Mouse (Mus musculus) kidney, postnatal 10 days (tissue): ENCODE measurements around the gene Pde3a.

Source experiments
- DNase-seq: peaks from one replicate; pipeline ENCODE4 v3.0.0; 2021; ENCODE audit warnings: mixed read lengths

The Pde3a gene

DNA sequence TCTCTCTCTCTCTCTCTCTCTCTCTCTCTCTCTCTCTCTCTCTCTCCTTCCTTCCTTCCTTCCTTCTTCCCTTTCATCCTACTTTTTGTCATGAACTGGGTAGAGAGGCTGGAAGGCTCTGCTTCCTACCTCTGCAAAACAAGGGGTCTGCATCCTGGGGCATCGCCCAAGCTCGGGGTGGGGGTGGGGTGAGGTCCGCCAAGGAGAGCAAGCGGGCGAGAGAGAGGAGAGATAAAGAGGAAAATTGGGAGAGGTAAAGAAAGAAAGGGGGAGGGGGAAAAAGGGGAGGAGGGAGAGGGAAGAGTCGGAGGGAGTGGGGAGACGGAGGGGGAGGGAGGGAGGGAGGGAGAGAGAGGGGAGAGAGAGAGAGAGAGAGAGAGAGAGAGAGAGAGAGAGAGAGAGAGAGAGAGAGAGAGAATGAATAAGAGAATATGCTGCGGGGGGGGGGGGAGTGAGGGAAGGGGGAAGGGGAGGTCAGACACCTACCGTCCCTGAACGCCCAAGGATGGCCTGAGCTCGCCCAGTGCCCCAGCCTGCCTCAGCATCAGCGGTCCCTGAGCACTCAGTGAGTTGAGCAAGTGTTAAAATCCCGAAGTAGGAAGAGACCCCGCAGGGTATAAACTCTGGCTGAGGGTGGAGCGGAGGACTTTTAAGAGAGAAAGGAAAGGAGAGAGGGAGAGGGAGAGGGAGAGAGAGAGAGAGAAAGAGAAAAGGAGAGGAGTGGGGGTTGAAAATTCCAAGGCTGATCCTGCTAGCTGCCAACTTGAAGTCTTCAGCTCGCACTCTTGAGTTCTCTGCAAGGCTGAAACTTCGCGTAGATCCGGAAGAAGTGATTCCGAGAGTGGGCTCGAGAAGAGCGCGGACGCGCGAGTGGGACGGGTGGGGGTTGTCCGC, at the start of gene Pde3a:
Gene Pde3a (plus strand): TSS at position 579 of the 894 bp plus-strand sequence.
- peak; percentile 38 for DNase-seq

DNA sequence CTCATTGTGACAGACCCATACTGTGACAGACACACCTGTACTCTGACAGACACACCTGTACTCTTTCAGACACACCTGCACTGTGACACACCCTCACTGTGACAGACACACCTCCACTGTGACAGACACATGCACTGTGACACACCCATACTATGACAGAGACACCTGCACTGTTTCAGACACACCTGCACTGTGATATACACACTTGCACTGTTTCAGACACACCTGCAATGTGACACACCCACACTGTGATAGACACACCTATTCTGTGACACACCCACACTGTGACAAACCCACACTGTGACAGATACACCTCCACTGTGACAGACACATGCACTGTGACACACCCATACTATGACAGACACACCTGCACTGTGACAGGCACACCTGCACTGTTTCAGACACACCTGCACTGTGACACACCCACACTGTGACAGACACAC, 48.9 kb upstream of the Pde3a start:
- no peak for DNase-seq

DNA sequence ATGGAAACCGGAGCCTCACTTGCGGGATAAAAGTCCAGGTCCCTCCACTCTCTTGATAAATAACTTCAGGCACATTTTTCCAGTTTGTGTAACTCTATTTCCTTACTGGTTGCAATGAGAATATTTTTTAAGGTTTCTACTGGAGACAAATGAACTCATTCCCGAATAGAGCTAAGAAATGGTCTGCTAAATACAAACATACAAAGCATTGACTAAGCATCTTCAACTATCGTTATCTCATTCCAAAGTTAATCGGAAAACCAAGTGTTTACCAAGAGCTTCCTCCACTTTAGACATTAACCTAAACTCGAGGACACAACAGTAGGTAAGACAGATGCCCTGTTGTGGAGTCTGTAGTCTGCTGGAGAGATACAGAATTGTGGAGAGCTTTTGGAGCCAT, 41.5 kb upstream of the Pde3a start:
- DNase-seq: no peak

DNA sequence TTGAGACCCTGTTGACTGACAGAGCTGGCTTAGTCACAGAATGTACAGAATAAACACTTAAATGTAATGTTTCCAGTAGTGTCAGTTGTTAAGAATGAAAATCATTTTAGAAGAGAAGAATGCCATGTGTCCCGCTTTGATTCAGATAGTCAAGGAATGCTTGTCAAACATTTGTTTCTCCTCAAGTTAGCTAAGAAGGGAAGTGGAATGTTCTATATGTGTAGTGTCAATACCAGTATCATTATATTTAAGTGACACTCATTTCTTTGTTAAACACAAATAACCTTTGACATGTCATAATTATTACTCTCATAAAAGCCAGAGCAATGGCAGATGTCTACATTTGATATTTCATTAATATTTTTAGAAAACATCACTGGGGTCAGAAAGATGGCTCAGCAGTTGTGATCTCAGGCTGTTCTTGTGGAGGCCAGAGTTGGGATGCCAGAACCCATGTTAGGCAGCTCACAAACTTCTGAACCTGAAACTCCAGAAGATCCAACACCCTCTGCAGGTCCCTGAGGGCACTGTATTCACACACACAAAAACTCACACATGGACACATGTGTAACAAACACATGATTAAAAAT, 40.7 kb upstream of the Pde3a start:
- no peak for DNase-seq

DNA sequence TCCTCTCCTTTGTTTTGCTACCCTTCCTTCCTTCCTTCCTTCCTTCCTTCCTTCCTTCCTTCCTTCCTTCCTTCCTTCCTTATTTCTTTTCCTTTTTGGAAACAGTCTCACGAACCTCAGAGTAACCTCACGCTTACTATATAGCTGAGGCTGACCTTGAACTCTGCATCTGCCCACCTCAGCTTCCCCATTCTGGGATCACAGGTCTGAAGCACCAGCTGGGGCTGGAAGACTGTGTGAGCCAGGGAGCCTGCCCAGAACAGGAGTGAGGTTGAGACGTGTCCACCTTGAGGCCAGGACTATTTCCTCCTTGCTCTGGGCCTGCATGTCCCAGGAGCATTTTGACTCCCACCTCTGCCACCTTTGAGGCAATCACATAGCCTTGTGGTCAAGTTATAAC, 39.0 kb upstream of the Pde3a start:
- no peak for DNase-seq

DNA sequence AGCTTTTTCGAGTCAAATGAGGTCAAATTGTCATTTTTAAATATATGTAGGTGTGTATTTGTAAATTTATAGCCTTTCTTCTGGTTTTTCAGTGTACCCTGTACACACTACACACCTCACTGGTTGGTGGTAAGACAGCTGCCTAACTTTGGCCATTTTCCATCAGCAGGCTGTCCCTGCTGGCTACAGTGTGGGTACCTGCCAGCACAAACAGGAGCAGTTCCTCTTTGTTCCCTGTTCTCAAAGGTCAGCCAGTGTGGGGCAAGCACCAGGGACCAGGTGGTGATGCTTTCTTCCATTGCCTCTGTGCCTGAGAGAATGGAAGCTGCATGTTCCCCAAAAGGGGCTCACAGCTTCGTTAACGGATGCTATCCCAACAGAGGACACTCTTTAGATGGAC, 28.0 kb upstream of the Pde3a start:
- DNase-seq: no peak

DNA sequence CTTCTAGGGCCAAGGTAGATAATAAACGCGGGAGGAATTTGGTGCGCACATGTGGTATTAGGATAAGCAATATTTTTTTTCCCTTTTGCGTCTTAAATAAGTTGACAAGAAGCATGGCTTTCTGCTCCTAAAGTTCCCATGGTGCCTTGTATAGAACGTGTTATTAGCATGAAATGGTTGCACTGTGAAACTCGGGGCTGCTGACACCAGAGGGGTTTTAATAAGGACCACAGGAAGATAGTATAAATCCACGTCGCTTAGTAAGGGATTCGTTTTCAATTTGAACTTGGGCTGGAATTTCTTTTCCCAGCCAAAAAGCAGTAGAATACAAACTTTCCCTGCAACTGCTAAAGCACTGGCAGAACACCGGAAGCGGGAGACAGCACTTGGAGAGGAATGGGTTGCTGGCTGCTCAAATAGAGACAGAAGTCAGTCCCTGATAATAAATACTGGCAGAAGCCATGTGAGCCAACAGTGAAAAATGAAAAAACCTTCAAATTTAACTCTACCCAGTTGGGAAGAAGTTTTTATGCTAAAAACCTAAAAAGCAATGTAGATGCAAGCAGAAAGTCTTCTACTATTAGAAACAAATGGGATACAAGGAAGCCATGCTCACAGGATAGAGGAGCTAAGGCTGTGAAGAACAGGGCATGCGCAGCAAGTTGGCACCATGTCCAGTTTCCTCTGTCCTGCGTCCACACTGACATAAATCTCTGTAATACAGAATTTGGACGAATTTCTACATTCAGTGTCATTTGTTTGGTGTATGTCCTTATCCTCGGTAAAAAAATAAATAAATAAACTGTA, 22.0 kb upstream of the Pde3a start:
- DNase-seq: peak; percentile 66

DNA sequence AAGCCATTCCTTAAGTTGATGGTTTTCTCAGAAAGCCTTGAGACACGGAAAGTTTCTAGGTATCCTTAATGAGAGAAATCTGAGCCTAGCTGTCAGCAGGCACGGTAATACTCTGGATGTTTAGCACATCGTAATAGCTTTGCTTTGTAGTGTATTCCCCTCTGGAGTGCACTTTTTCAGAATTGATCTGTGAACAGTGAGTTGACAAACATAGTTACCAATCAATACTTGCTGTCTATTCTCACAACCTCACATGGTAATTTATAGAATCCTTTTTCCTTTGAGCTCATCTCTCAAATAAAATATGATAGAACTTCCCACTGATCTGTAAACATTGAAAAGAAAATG, 21.4 kb upstream of the Pde3a start:
- DNase-seq: no peak

DNA sequence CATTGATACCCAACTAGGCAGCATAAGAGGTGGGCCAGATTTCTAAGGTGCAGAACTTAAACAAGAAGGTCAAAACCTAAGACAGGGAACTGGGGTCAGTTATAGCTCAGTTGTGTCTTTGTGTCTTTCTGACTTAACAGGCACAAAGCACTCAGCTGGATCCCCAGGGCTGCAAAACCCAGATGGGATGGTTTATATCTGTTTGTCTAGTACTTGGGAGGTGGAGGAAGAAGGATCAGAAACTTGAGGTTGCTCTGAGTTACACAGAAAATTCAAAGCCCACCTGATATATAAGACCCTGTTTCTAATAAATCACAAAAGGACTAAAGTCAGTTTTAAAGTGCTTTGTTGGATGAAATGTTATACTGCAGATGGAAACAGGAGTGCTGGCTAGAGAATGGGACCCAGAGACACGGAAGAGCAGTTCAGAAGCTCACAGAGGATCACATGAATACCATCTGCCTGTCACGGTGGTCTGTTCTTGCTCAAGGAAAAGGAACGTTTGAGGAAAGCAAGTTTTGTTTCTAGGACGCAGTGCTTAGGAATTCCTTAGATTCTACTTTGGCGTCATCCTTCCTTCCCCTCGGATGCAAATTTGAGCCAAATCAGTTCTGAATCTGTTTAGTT, 16.2 kb upstream of the Pde3a start:
- no peak for DNase-seq

DNA sequence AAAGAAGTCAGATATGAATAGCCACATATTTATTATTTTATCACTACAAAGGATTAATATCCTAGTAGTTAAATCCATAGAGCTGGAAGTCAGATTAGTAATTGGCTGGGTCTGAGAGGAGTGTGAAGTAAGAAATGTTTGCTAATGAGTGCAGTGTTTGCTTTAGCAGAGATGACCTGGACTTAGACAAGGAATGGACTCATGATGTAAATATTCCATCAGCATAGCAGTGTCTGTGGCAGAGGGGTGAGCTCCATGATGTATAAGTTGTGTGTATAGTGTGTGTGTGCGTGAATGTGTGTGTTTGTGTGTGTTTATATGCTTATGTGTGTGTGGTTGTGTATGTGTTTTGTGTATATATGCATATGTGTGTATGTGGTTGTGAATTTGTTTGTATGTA, 7.3 kb upstream of the Pde3a start:
- no peak for DNase-seq

DNA sequence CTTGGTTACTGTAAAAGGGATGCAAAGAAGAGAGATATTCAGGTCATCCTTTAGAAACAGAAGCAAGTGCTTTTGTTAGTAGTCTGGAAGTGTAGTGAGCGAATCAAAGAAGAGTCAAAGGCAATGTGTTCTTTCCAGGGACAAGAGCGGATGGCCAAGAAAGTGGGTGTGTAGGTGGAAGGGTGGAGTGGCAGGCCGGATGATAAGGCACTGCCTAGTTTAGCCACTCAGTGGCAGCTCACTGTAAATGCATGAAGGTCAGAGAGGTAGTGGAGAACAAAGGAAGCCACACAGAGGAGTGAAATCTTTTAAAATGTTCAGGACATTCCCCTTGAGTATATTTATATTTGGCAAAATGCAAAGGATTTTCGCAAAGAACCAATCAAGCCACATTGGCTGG, 4.0 kb upstream of the Pde3a start:
- no peak for DNase-seq

DNA sequence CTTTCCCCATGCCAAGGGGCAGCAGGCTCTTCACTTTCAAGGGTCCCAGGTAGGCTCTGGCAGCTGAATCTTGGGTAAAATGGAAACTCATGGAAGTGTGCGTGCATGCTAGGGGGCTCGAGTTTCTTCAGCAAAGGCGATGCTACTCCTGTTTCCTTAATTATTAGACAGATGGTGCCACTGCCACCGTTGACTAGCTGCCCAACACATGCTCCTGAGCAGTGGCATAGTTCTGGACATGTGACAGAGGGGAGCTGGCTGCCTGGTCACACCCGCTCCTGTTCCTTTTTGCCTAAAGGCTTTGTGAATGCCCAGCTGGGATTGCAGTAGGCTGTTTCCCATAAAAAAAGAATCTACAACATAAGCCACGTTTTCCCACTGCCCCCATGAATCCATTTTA, 2.7 kb upstream of the Pde3a start:
- DNase-seq: no peak

DNA sequence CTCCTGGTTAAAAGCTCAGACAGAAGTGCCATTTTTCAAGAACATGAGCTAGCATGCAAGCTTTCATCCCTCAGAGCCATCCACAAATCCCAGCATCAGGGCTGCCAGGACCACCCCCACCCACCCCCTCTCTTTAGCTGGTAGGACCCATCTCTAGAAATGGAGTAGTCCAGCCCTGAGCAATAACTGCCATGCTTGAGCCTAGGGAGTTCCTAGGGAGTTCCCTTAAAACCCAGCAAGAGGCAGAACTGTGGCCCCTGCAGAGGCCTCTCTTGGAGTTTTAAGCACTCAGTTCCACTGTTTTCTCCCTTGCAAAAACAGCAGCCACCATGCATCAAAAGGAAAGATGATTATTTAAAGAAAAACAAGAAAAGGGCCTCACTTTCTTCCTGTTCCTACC, 988 bp upstream of the Pde3a start:
- DNase-seq: no peak

DNA sequence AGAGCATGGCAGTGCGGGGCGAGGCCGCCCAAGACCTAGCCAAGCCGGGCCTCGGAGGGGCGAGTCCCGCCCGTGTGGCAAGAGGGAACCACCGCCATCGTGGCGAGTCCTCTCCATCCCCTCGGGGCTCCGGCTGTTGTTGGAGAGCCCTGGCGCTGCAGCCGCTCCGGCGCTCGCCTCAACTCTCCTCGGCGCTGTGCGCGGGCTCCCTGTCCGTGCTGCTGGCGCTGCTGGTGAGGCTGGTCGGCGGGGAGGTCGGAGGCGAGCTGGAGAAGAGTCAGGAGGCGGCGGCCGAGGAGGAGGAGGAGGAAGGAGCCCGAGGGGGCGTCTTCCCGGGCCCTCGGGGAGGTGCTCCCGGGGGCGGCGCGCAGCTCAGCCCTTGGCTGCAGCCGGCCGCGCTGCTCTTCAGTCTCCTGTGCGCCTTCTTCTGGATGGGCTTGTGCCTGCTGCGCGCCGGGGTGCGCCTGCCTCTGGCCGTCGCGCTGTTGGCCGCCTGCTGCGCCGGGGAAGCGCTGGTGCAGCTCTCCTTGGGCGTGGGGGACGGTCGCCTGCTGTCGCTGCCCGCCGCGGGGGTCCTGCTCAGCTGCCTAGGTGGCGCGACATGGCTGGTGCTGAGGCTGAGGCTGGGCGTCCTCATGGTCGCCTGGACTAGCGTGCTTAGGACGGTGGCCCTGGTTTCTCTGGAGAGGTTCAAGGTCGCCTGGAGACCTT, 671 bp downstream of the Pde3a start:
- DNase-seq: peak; percentile 86

DNA sequence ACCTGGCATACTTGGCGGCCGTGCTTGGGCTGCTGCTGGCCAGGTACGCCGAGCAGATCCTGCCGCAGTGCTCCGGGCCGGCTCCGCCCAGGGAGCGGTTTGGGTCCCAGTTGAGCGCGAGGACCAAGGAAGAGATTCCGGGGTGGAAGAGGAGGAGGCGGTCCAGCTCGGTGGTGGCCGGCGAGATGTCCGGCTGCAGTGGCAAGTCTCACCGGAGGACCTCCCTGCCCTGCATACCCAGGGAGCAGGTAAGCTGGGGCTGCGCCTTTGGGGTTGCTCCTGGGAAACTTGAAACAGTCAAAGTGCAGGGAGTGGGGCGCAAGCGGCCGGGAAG, 1.2 kb downstream of the Pde3a start:
- peak; percentile 49 for DNase-seq

DNA sequence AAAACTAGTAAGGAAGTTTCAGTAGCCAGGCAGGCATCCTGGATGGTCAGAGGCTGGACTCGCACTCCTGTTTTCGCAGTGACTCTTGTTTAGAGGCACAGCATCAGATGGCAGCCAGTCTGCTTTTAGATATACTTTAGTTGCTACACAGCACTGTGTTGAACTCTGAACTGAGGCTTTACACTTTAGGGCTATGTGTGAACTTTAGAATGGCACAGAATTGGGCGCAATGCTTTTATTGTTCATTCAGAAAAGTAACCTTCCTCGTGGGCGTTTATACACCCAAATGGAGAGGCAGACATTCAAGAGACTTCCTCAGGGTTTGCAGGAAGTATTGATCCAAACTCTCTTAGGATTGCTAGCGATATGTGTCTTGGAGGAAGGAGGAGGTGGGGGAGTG, 1.9 kb downstream of the Pde3a start:
- no peak for DNase-seq

DNA sequence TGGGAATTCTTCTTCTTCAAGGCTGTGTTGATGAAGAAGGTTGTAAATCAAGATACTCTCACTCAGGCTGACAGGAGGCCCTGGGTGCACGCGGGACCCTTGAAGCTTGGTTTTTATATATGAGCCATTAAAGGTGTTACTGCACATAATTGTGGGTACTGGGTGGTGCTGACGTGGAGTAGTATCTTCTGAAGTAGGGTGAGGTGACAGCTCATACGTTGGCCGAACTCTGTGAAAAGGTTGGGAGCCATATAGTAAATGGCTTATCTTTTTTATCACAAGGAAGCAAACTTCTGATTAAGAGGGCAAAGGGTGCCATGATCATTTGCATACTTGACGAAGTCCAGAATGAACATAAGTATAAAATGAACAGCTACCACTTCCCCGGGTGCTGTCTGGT, 3.5 kb downstream of the Pde3a start:
- no peak for DNase-seq

DNA sequence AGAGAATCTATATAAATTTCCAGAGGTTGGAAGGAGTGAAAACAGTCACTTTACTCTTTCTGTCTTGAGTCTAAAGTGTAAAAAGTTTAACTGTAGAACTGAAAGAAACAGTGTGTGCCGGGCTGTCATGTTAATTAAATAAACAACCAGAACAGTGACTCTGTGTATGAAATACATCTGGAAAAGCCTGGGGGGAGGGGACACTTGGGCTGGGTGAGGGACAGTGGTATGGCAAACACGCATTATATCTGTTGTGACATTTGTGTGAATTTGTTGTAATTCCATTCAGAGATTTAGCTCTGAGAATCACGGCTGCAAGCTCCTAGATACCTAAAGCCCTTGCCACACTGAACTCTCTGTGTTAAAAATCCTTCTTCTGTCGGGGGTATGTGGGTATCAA, 5.9 kb downstream of the Pde3a start:
- peak; percentile 34 for DNase-seq

DNA sequence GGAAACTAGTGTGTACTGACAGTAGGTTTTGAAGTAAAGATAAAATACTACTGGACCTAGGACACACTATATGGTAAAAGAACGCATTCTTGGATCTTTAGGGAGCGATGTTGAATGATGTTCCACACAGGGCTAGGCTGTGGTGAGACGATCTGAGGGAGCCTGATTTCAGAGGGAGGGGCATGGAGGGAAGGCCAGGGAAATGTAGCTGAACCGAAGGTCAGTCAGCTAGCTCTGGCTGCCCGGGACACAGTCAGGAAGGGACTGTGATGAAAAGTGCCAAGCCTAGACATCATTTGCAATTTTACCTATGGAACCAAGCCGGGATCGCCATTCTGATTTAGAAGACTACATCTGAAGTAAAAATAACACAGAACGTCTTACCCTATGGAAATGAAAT, 7.8 kb downstream of the Pde3a start:
- DNase-seq: peak; percentile 24

DNA sequence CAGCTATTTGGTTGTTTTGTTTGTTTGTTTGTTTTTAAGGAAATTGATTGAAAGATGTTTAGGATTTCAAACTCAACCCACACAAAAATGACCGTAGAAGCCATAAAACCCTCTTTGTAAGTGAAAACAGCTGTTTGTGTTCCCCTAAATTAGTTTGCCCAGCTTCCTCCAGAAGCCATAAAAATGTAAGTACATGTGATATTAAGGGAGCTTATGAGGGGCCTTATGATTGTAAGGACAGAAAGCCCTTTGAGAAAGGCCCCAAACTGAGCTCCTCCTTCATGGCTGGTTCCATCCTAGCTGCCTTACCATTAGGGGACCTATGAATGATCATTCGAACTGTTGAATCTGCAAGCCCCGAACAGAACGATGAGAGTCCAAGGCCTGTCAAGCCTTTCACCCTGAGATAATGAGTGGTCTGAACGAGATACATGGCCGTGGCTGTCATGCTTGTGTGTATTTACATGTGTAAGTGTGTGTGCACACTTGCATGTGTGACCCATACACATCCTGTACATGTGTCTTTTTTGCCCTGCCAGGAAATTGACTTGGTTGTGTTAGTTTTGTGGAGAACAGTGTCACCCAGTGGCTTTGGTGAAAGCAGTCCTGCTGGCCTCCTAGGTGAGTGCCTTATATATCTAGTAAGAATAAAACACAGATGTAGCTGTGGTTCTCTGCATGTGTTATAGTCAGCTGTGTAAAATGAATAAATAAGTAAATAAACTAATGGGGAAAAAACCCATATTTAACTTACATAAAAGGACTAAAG, 8.5 kb downstream of the Pde3a start:
- peak; percentile 16 for DNase-seq

DNA sequence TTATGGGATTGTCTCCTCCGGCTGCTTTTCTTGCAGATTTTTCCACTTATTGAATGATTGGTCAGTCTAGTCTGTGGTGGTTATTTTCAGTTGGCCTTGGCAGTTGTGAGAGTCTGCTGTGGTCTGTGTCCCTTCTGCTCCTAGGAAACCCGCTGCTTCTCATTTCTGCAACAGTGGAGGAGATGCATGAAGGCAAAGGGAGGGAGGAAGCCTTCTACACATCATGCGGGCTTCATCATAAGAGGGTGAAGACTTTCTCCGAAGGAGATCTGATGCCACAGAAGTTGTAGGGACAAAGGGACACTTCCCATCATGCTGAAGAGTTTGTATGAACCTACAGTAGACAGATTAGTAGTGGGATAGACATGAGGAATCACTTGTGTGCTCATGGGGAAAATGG, 16.2 kb downstream of the Pde3a start:
- DNase-seq: no peak
